Mouse (Mus musculus): ENCODE measurements at regions not wholly inside any gene's neighbourhood (a gene's known extent, or its start where the extent isn't known, plus 50 kb on each side); places are given as distances from the start of the nearest gene placed in this dataset.

GRCm38 (mm10) chr10:120666985-120667677 lies 190.9 kb upstream of the Hmga2 start:
- no peak overlapping the region for H3K4me3 ChIP-seq (ENCODE audit: low read length)
- WGBS, result 52% methylated on average over 12 of the region's 12 CpGs

DNA sequence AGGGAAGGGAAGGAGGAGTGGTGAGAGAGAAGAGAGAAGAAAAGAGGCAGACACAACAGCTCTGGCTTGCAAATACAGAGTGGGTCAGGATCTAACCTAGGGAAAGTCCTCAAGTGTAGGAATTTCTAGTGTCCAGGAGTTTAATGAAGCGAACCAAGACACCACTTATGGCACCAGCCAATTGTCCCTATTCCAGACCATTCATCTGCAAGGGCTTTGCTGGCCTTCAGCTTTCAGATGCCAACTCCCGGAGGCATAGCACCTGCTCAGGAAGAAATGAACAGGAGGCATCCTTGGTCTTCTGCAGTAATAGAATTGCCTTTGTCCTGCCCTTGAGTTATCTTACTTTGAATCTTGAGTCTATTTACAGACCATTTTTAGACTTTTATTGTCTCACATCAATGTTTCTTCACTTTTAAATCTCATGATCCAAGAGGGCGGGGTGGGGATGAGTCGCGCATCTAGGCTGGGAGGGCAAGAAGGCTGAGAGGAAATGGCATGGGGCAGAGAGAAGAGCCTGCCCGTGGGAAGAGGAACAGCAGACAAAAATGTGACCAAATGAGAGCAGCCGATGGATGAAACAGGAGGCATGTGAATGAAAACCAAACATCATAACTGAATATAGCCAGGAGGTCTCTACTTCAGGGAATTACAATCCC lies 190.1 kb upstream of the Hmga2 start:
- 82% methylated on average over 7 of the region's 7 CpGs for WGBS
- no peak for DNase-seq (ENCODE audit: low spot score)
- Histone ChIP-seq H3K36me3 (ENCODE audit: insufficient read depth, low read length) (no peaks in the 10 kb centered on the region), H3K4me2 (ENCODE audit: low read depth, low read length) (no peak overlapping the region), H3K9ac (replicated peaks; ENCODE audit: low read length) (no peak overlapping the region), H3K9me3 (ENCODE audit: low read length) (no peaks in the 10 kb centered on the region), H3K27me3 (ENCODE audit: insufficient read depth, low read length) (no peaks in the 10 kb centered on the region), H3K4me3 (ENCODE audit: low read length) (no peak overlapping the region), H3K4me1 (ENCODE audit: insufficient read depth, low read length) (no peaks in the 10 kb centered on the region), H3K27ac (no peak overlapping the region)
- ATAC-seq, result no peak
- no peak for TF ChIP-seq CTCF (IDR thresholded peaks at IDR 0.05; ENCODE audit: low read depth)

More at GRCm38 (mm10) chr10:120666985-120667677, 190.9 kb upstream of the Hmga2 start:
- H3K27ac ChIP-seq, result no peak overlapping the region
- H3K27me3 ChIP-seq (ENCODE audit: insufficient read depth, low read length), result no peaks in the 10 kb centered on the region
- no peak overlapping the region for H3K4me2 ChIP-seq (ENCODE audit: low read depth, low read length)
- H3K36me3 ChIP-seq (ENCODE audit: insufficient read depth, low read length), result no peaks in the 10 kb centered on the region
- 0 out of 2 replicates have a peak, but pooled peaks have one; percentile 61 for ATAC-seq
- peak; percentile 79 for TF ChIP-seq CTCF (IDR thresholded peaks at IDR 0.05; ENCODE audit: low read depth)
- no peak overlapping the region for H3K9ac ChIP-seq (replicated peaks; ENCODE audit: low read length)
- H3K9me3 ChIP-seq (ENCODE audit: low read length), result no peaks in the 10 kb centered on the region
- H3K4me1 ChIP-seq (ENCODE audit: insufficient read depth, low read length), result no peaks in the 10 kb centered on the region
- DNase-seq (ENCODE audit: low spot score), result peak; percentile 78

DNA sequence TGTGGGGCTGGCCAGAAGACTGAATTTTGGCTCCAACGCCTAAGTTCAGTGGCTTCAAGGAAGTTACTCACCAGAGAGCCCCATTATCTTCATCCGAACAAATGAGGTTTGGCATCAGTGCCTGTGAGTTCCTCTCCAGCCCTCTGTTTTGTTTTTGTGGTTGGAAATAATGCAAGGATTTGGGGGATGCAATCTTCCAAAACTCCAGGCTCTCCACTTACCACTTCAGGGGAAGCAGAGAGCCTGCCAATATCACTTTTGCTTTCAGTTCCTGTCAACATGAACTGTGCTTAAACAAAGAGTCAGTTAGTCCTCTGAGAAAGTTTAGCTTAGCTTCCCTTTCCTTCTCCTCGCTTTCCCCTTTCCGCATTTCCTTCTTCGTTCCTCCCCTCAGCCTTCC lies 189.4 kb upstream of the Hmga2 start:
- no peaks in the 10 kb centered on the region for H3K36me3 ChIP-seq (ENCODE audit: insufficient read depth, low read length)
- 59% methylated on average over 5 of the region's 5 CpGs for WGBS

GRCm38 (mm10) chr10:120664419-120664818 lies 188.2 kb upstream of the Hmga2 start:
- Histone ChIP-seq H3K27ac (no peak overlapping the region), H3K36me3 (ENCODE audit: insufficient read depth, low read length) (no peaks in the 10 kb centered on the region), H3K4me2 (ENCODE audit: low read depth, low read length) (no peak overlapping the region), H3K9ac (replicated peaks; ENCODE audit: low read length) (no peak overlapping the region), H3K4me3 (ENCODE audit: low read length) (no peak overlapping the region), H3K4me1 (ENCODE audit: insufficient read depth, low read length) (no peaks in the 10 kb centered on the region), H3K9me3 (ENCODE audit: low read length) (no peaks in the 10 kb centered on the region), H3K27me3 (ENCODE audit: insufficient read depth, low read length) (no peaks in the 10 kb centered on the region)
- ATAC-seq (no peak), DNase-seq (ENCODE audit: low spot score) (no peak)
- TF ChIP-seq CTCF (IDR thresholded peaks at IDR 0.05; ENCODE audit: low read depth), result no peak
- WGBS, result 88% methylated on average over 5 of the region's 5 CpGs

More for the DNA sequence above, 189.4 kb upstream of the Hmga2 start:
- no peak for DNase-seq (ENCODE audit: low spot score)
- Histone ChIP-seq H3K27me3 (ENCODE audit: insufficient read depth, low read length) (no peaks in the 10 kb centered on the region), H3K4me3 (ENCODE audit: low read length) (no peak overlapping the region), H3K4me2 (ENCODE audit: low read depth, low read length) (no peak overlapping the region), H3K9me3 (ENCODE audit: low read length) (no peaks in the 10 kb centered on the region), H3K27ac (no peak overlapping the region), H3K4me1 (ENCODE audit: insufficient read depth, low read length) (no peaks in the 10 kb centered on the region), H3K9ac (replicated peaks; ENCODE audit: low read length) (no peak overlapping the region)
- TF ChIP-seq CTCF (IDR thresholded peaks at IDR 0.05; ENCODE audit: low read depth), result no peak
- ATAC-seq, result no peak

- 81% methylated on average over 11 of the region's 11 CpGs for WGBS
Measured at GRCm38 (mm10) chr10:120663396-120663795, 187.1 kb upstream of the Hmga2 start.

GRCm38 (mm10) chr10:120660503-120660902 lies 184.2 kb upstream of the Hmga2 start:
- Histone ChIP-seq H3K9me3 (ENCODE audit: low read length) (no peaks in the 10 kb centered on the region), H3K4me1 (ENCODE audit: insufficient read depth, low read length) (no peaks in the 10 kb centered on the region), H3K9ac (replicated peaks; ENCODE audit: low read length) (no peak overlapping the region), H3K27me3 (ENCODE audit: insufficient read depth, low read length) (no peaks in the 10 kb centered on the region), H3K27ac (no peak overlapping the region), H3K36me3 (ENCODE audit: insufficient read depth, low read length) (no peaks in the 10 kb centered on the region), H3K4me3 (ENCODE audit: low read length) (no peak overlapping the region), H3K4me2 (ENCODE audit: low read depth, low read length) (no peak overlapping the region)
- WGBS, result 42% methylated on average over 6 of the region's 6 CpGs
- no peak for TF ChIP-seq CTCF (IDR thresholded peaks at IDR 0.05; ENCODE audit: low read depth)
- peak; percentile 32 for DNase-seq (ENCODE audit: low spot score)
- ATAC-seq, result peak; percentile 53; the same call in 1 of the 2 replicates

More at GRCm38 (mm10) chr10:120663396-120663795, 187.1 kb upstream of the Hmga2 start:
- Histone ChIP-seq H3K4me3 (ENCODE audit: low read length) (no peak overlapping the region), H3K27me3 (ENCODE audit: insufficient read depth, low read length) (no peaks in the 10 kb centered on the region), H3K27ac (no peak overlapping the region), H3K4me2 (ENCODE audit: low read depth, low read length) (no peak overlapping the region), H3K36me3 (ENCODE audit: insufficient read depth, low read length) (no peaks in the 10 kb centered on the region), H3K9me3 (ENCODE audit: low read length) (no peaks in the 10 kb centered on the region), H3K4me1 (ENCODE audit: insufficient read depth, low read length) (no peaks in the 10 kb centered on the region), H3K9ac (replicated peaks; ENCODE audit: low read length) (no peak overlapping the region)
- DNase-seq (ENCODE audit: low spot score) (no peak), ATAC-seq (no peak)
- TF ChIP-seq CTCF (IDR thresholded peaks at IDR 0.05; ENCODE audit: low read depth), result no peak

Measured in hindbrain, postnatal 0 days (tissue).